ENCODE assay signal across 19 mouse cellular contexts in genomic region chr3:86575312-86575711, GRCm38 (mm10). TPM values are rescaled to one million over a fixed set of nuclear protein-coding genes. Genes with fewer than 3 reads are reported as not detected.
"Had no signal": no experiment of that assay in that cellular context is flagged by ENCODE, and none has a peak within 500 bp of the region (broad histone marks: within the 10 kb centered on the region; RNA-seq: fewer than 3 reads in every experiment).

No protein-coding gene starts in this region.

- ATAC-seq: midbrain, embryonic 16.5 days had no signal

- DNase-seq: lung, adult 18-20 months; lung, embryonic 14.5 days; lung, postnatal 10 days; lung, postnatal 4 days; midbrain, embryonic 14.5 days; right cerebral cortex, postnatal 14 days; right cerebral cortex, postnatal 4 days; spleen, adult 18-20 months; thymus, adult 18-20 months; thymus, postnatal 25 days; thymus, postnatal 4 days had no signal

- H3K36me3 ChIP-seq: liver, embryonic 15.5 days; midbrain, embryonic 10.5 days; midbrain, embryonic 12.5 days; neural tube, embryonic 13.5 days; neural tube, embryonic 15.5 days had no signal

- H3K27ac ChIP-seq: liver, embryonic 15.5 days; midbrain, embryonic 10.5 days; midbrain, embryonic 12.5 days; neural tube, embryonic 13.5 days; neural tube, embryonic 15.5 days had no signal

- H3K4me2 ChIP-seq: liver, embryonic 15.5 days; lung, embryonic 14.5 days; midbrain, embryonic 12.5 days; neural tube, embryonic 13.5 days; neural tube, embryonic 15.5 days had no signal

- H3K4me3 ChIP-seq: liver, embryonic 15.5 days; midbrain, embryonic 10.5 days; midbrain, embryonic 12.5 days; myocyte; neural tube, embryonic 13.5 days; neural tube, embryonic 15.5 days had no signal

- H3K27me3 ChIP-seq: liver, embryonic 15.5 days; neural tube, embryonic 13.5 days; neural tube, embryonic 15.5 days had no signal

- H3K9me3 ChIP-seq: liver, embryonic 15.5 days; midbrain, embryonic 10.5 days; midbrain, embryonic 12.5 days; neural tube, embryonic 13.5 days; neural tube, embryonic 15.5 days had no signal

- H3K9ac ChIP-seq: liver, embryonic 15.5 days; lung, embryonic 14.5 days; midbrain, embryonic 12.5 days; neural tube, embryonic 13.5 days; neural tube, embryonic 15.5 days had no signal

- H3K4me1 ChIP-seq: midbrain, embryonic 12.5 days; neural tube, embryonic 13.5 days; neural tube, embryonic 15.5 days had no signal

RNA-seq across cellular contexts. Expression of gene Mab21l2, which starts 26.9 kb away (rescaled TPM):
- total RNA-seq: megakaryocyte-erythroid progenitor cell, adult 5-6 weeks had no signal
- polyA plus RNA-seq: myocyte had no signal
